Mouse (Mus musculus) olfactory bulb, adult 2 months (tissue): Measurements from ENCODE around the gene Fndc3b. TPM values are rescaled to one million over a fixed set of nuclear protein-coding genes. Genes with fewer than 3 reads are reported as not detected.

ENCODE experiments used
- H3K27ac ChIP-seq: fragments of 200-500 bp; 2 replicates; pipeline ENCODE4 v1.5.1; 2012; ENCODE audit warnings: low read depth, low read length; ENCODE audit not compliant: insufficient read depth
- H3K4me1 ChIP-seq: fragments of 200-500 bp; 2 replicates; pipeline ENCODE4 v1.6.1; 2012; ENCODE audit warnings: low read length; ENCODE audit not compliant: control insufficient read depth, insufficient read depth
- H3K4me3 ChIP-seq: fragments of 200-500 bp; 2 replicates; pipeline ENCODE4 v1.5.1; 2012; ENCODE audit warnings: mild to moderate bottlenecking, low read depth, low read length, moderate library complexity; ENCODE audit not compliant: insufficient read depth
- CTCF ChIP-seq: fragments of 200-500 bp; IDR thresholded peaks from 2 replicates; pipeline ENCODE4 v1.5.1; 2012; ENCODE audit warnings: low read depth, mild to moderate bottlenecking, low read length, moderate library complexity; ENCODE audit not compliant: insufficient read depth
- POLR2A ChIP-seq: fragments of 200-500 bp; IDR thresholded peaks from 2 replicates; pipeline ENCODE4 v1.6.1; 2012; ENCODE audit warnings: mild to moderate bottlenecking, low read depth, low read length, moderate library complexity; ENCODE audit not compliant: insufficient read depth
- WGBS: fragments of 180-500 bp; shearing (Covaris S2); methylation state at CpG from one replicate; pipeline ENCODE4 v1.1.7; 2018; 5-methylcytosine and 5-hydroxymethylcytosine counted together
- polyA plus RNA-seq: library from polyadenylated mRNA; stranded (reverse); fragments of >200 nt; gene quantifications from 2 replicates; pipeline ENCODE4 v1.2.4, GENCODE M21; 2012; ENCODE audit warnings: low replicate concordance; ENCODE audit not compliant: missing spikeins, insufficient read depth, insufficient read length

The Fndc3b gene
- polyA plus RNA-seq, 1 experiment: not detected

DNA sequence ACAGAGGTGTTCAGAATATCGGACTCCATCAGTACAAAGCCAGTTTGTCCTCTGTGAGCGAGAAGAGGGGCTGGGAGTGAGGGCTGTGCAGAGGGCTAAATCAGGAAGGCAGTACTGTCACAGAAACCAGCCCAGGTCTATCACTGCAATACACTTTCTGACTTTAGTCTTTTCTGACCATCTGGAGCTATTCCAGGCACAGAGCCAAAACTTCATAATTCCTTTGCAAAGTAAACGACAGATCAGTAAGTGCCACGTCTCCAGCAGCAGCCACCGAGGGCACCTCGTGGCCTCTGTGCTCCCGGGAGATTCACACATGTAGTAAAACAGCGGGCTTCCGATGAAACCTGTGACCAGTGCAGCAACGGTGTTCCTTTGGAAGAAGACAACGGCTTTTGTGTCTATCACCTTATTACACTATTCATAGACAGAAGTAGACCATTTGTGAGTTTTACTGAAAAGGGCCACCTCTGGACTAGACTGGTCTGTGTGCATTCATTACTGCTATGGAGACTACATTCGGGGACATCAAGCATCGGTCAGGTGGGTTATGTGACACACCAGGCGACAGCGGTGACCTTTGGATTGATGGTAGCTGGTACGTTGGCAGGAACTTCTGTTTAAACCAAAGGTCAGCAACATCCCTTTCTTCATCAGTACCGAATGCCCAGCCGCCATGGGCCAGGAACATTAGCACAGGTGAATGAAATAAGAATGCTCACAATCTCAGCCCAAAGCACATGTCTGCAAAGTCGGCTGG lies 24.2 kb downstream of the Fndc3b start:
- Histone ChIP-seq H3K4me3 (no peak overlapping the region), H3K4me1 (peaks cover 13% of the 10 kb centered on the region), H3K27ac (no peak overlapping the region)
- WGBS: 84% methylated on average over 19 of the region's 19 CpGs
- no peak for TF ChIP-seq POLR2A
- TF ChIP-seq CTCF: no peak

DNA sequence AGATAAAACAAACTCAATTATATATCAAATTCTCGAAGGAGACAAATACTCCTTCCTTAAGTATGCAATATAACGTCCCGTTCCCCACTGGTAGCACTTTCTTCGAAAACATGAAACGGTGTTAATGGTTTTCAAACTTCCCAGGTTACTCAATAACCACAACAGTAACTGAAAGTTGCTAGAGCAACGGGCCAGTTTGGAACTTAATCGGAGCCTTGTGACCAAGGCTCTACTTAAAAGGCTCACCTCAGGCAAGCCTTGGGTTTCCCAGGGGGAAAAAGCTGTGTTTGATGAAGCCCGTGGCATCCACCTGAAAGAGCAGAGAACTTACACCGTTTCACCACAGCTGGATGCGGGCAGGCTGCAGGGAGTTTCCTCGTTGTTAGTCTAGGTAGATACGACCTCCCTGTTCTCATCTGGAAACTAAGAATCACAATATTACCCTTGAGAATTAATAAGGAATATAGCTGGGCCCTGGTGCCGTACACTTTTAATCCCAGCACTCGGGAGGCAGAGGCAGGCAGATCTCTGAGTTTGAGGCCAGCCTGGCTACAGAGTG lies 25.4 kb downstream of the Fndc3b start:
- TF ChIP-seq POLR2A (no peak), CTCF (no peak)
- Histone ChIP-seq H3K27ac (no peak overlapping the region), H3K4me3 (no peak overlapping the region), H3K4me1 (peaks cover 13% of the 10 kb centered on the region)
- 97% methylated on average over 14 of the region's 14 CpGs for WGBS

DNA sequence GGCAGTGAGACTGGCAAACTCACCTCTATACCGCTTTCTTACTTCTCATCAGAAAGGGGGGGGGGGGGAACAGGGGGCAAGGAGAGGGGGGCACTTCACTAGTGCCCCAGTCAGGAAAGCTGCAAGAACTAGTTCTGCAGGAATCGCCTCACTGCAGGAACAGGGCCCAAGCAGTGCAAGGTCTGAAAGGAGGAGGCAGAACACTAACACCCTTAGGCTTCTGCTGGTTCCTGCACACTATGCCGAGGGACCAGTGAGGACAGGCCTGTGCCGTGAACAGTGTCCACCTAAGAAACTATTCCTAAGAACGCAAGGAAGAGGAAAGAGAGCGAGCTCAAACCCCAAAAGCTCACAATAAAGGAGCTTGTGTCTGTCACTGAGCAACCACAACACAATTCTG lies 26.0 kb downstream of the Fndc3b start:
- WGBS: 91% methylated on average over 6 of the region's 6 CpGs
- Histone ChIP-seq H3K4me1 (peaks cover 8% of the 10 kb centered on the region; the same call in 1 of the 2 replicates), H3K4me3 (no peak overlapping the region), H3K27ac (no peak overlapping the region)
- no peak for TF ChIP-seq POLR2A
- no peak for TF ChIP-seq CTCF

DNA sequence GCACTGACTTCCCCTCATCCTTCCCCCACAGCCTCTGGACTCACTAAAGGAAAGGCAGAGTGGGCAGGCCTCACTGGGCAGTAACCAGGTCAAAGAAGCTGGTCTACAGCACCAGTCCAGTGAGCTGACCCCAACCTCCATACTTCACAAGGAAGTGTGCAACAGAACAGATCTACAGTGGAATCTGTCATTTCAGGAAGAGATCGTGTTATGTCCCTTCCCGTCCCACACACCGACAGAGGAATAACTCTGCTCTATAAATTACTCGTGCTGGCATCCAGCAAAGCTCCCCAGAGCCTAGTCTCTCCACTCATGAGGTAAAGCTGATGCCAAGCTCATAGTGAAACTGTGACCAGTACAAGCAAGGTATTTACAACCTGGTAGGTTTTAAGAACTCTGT lies 27.7 kb downstream of the Fndc3b start:
- Histone ChIP-seq H3K4me3 (no peak overlapping the region), H3K4me1 (no peaks in the 10 kb centered on the region), H3K27ac (no peak overlapping the region)
- TF ChIP-seq POLR2A: no peak
- no peak for TF ChIP-seq CTCF
- 86% methylated on average over 4 of the region's 4 CpGs for WGBS

DNA sequence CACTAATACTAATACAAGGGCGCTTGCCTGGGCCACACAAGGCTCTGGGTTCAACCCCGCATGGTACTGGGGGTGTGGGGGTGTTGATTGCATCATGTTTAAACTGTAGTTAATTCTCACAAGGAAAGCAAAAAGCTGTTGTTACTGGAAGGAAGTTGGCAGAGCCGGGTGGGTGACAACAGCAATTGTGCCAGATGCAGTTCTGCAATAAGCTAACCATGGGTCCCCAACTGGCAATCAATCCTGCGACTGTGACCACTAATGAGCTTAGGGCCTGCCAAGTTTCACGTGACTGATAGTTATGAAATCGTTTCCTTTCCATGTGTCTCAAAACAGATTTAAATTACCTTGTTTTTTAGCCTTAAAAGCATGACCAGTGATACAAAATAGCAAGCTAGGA lies 33.5 kb downstream of the Fndc3b start:
- Histone ChIP-seq H3K4me3 (no peak overlapping the region), H3K4me1 (peaks cover 15% of the 10 kb centered on the region), H3K27ac (no peak overlapping the region)
- 43% methylated on average over 6 of the region's 6 CpGs for WGBS
- no peak for TF ChIP-seq POLR2A
- TF ChIP-seq CTCF: no peak

DNA sequence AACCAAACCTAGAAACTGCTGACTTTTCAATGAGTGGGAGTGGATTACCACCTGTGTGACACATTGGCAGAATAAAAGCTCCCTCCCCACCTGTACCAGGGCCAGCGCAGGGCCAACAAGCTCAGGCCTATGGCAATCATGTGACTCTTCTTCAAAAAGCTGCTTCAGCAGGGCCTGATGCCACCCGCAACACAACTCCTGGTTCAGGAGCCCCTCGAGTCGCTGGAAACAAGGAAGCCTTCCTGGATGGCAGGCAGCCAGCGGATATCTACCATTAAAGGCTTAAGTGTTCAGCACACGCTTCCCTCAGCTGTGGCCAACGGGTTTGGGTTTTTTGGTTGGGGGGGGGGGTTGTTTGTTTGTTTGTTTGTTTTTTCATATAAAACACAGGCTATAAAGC lies 37.4 kb downstream of the Fndc3b start:
- 58% methylated on average over 7 of the region's 7 CpGs for WGBS
- no peak overlapping the region for H3K27ac ChIP-seq
- TF ChIP-seq POLR2A: no peak
- TF ChIP-seq CTCF: no peak
- H3K4me3 ChIP-seq: no peak overlapping the region
- peaks cover 15% of the 10 kb centered on the region for H3K4me1 ChIP-seq

DNA sequence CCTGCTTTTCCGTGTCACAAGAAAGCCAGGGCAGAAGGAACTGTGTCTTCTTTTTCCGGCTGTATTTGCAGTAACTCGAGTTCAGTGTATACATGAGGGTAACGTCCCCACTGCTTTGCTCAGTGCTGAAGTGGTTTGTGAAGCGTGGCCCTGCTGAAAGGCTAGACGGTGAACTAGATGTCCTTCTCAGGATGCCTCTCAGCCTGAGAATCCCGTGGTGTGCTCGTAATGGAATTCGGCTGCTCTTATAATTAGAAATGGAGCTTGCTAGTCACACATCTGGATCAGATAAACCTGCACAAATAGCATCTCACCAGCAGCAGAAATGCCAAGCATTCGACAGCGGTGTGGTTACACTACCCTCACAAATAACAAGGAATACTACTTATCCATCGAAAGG lies 40.7 kb downstream of the Fndc3b start:
- Histone ChIP-seq H3K4me3 (no peak overlapping the region), H3K27ac (no peak overlapping the region), H3K4me1 (peaks cover 15% of the 10 kb centered on the region)
- 79% methylated on average over 12 of the region's 12 CpGs for WGBS
- no peak for TF ChIP-seq POLR2A

DNA sequence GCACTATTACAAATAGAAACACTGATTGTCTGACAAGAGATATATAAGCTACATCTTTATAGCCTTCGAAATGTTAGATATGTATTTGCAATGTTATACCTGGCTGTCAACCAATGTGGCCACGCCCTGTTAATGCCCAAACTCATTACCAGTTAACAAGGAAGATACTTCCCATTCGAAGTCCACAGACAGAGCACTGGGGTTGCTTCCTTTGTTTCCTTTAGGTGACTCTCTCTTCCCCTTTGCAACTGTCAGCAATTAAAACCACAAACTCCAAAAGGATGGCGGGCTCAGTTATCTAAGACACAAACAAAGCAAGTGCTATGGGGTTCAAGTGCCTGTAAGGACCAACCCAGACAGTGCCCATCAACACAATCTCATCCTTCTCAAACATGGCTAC lies 43.8 kb downstream of the Fndc3b start:
- WGBS: 89% methylated on average over 4 of the region's 4 CpGs
- H3K27ac ChIP-seq: no peak overlapping the region
- TF ChIP-seq POLR2A (no peak), CTCF (no peak)
- H3K4me3 ChIP-seq: no peak overlapping the region
- H3K4me1 ChIP-seq: peaks cover 3% of the 10 kb centered on the region; the same call in 1 of the 2 replicates

DNA sequence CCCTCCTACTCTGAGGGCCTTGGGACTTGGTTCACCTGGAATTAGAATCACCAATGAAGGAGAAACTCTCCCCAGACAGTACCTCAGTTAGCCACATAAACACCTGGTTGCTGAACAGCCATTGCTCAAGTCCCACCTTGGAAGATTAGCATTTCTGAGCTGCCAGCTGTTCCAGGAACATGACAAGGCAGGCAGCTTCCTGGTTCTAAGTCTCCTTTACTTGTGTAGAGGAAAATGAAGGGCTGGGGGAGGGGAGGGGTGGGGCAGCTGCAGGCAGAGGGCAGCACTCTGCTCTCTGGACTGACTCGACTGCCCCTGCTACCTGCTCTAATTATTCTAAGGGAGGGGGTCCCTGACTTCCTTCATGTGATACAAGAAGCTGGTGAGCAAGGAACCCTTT lies 45.8 kb downstream of the Fndc3b start:
- 50% methylated on average over 1 of the region's 1 CpGs for WGBS
- Histone ChIP-seq H3K4me1 (peaks cover 3% of the 10 kb centered on the region; the same call in 1 of the 2 replicates), H3K27ac (no peak overlapping the region), H3K4me3 (no peak overlapping the region)
- no peak for TF ChIP-seq POLR2A
- TF ChIP-seq CTCF: no peak

DNA sequence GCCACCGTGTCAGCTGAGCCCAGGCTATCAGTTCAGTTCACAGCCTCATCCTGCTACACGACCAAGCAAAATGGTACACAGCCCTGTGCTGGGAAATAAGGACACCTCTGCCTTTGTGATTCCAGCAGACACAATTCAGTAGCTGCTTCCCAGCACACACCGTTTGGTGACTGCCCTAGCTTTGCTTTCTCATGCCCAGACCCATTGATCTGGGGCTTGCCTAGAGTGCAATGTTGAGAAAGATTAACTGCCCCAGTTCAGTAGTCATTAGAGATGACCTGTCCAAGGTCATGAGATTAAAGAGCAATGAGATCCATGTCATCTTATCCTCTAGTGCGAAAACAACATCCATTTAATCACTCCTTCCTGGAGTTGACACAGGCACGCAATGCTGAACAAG lies 47.9 kb downstream of the Fndc3b start:
- no peak overlapping the region for H3K4me3 ChIP-seq
- H3K4me1 ChIP-seq: peaks cover 1% of the 10 kb centered on the region; the same call in 1 of the 2 replicates
- 88% methylated on average over 5 of the region's 5 CpGs for WGBS
- TF ChIP-seq POLR2A (no peak), CTCF (no peak)
- H3K27ac ChIP-seq: no peak overlapping the region
